Mouse (Mus musculus): ENCODE measurements around the gene Nfatc3. TPM values are rescaled to one million over a fixed set of nuclear protein-coding genes. Genes with fewer than 3 reads are reported as not detected.

Nfatc3 gene
- polyA plus RNA-seq, 1 experiment from 2014 or later = 3.4 TPM

DNA sequence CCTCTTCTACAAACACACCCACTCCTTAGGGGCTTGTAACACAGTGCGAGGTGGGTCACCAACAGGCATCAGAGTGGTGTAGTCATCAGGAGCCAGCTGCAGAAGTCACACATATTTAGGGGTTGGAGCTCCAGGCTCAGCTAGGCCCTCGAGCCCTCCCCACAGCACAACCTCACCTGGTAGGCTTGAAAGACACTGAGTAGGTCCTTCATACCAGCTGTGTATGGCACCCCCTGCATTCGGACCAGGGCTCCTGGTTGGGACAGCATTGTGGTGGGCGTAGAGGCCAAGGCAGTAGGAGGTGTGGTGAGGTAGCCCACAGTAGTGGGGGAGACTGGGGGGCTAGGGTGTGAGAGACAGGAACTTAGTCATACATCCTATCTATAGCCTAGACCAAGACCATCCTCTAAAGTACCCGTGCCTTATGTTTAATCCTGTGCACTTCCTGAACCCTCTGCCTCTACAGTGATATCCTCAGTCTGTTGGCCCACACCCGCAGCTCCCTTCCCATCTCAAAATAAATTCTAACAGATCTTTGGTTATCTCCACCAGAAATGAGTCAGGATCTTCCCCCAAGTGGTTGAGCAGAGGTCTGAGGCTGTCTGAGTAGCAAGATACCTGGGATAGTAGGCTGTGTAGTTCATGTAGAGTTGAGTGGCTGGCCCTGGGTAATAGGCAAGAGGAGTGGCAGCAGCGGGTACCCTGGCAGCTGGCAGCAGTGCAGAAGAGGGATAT, 73.0 kb downstream of the Nfatc3 start:
- Histone ChIP-seq H3K9me3 (ENCODE audit: control insufficient read depth, low read length) (no peaks in the 10 kb centered on the region), H3K27me3 (ENCODE audit: control insufficient read depth, insufficient read depth, low read length) (peaks cover 31% of the 10 kb centered on the region), H3K4me3 (replicated peaks; ENCODE audit: low read depth, low read length) (no peak overlapping the region), H3K36me3 (ENCODE audit: control insufficient read depth, insufficient read depth, low read length) (peaks cover 37% of the 10 kb centered on the region), H3K4me2 (ENCODE audit: low read length) (no peak overlapping the region), H3K4me1 (ENCODE audit: control insufficient read depth, insufficient read depth, low read length) (peaks cover 11% of the 10 kb centered on the region), H3K9ac (replicated peaks; ENCODE audit: low read length) (no peak overlapping the region), H3K27ac (replicated peaks; ENCODE audit: low read depth, low read length) (no peak overlapping the region)
- DNase-seq (no peak), ATAC-seq (ENCODE audit: low FRiP score, low TSS enrichment) (no peak)
- WGBS = 95% methylated on average over 7 of the region's 7 CpGs

DNA sequence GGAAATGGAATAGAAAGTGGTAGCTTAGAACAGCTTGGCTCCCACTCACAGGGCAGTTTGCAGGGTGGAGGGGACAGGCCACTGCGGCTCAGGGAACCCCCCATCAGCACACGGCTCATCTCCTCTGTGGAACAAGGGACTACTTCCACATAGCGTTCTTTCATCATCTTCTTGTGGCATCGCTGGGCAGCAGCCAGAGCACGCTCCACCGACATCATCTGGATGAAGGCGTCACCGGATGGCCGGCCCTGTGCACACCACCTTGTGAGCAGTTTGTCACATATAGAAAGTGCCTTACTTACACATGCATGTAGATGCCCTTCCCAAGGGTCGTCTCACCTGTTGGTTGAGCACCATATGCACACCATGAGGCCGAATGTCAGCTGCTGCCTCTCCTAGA, 73.7 kb downstream of the Nfatc3 start:
- peaks cover 17% of the 10 kb centered on the region for H3K4me1 ChIP-seq (ENCODE audit: control insufficient read depth, insufficient read depth, low read length)
- H3K4me2 ChIP-seq (ENCODE audit: low read length) = no peak overlapping the region
- DNase-seq (no peak), ATAC-seq (ENCODE audit: low FRiP score, low TSS enrichment) (no peak)
- H3K27ac ChIP-seq (replicated peaks; ENCODE audit: low read depth, low read length) = no peak overlapping the region
- no peak overlapping the region for H3K9ac ChIP-seq (replicated peaks; ENCODE audit: low read length)
- no peaks in the 10 kb centered on the region for H3K9me3 ChIP-seq (ENCODE audit: control insufficient read depth, low read length)
- no peak overlapping the region for H3K4me3 ChIP-seq (replicated peaks; ENCODE audit: low read depth, low read length)
- 93% methylated on average over 11 of the region's 11 CpGs for WGBS
- H3K36me3 ChIP-seq (ENCODE audit: control insufficient read depth, insufficient read depth, low read length) = peaks cover 35% of the 10 kb centered on the region
- H3K27me3 ChIP-seq (ENCODE audit: control insufficient read depth, insufficient read depth, low read length) = peaks cover 38% of the 10 kb centered on the region

DNA sequence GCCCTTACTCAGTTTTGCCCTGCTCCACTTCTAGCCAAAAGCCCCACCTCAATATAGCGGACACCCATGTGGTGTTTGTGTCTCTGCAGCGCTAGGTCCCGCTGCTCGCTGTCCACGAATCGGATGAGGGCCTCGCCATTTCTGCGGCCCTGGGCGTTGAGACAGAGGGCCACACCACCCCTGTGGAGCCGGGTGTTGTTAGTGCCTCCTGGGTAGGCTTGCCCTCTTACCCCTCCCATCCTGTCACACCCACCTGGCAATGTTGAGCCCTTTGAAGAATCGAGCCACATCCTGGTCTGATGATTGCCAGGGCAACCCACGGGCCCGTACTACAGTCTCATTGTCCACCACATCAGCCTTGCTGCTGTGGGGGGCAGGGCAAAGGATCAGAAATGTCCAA, 74.9 kb downstream of the Nfatc3 start:
- Histone ChIP-seq H3K9me3 (ENCODE audit: control insufficient read depth, low read length) (no peaks in the 10 kb centered on the region), H3K4me3 (replicated peaks; ENCODE audit: low read depth, low read length) (no peak overlapping the region), H3K27ac (replicated peaks; ENCODE audit: low read depth, low read length) (no peak overlapping the region), H3K36me3 (ENCODE audit: control insufficient read depth, insufficient read depth, low read length) (peaks cover 24% of the 10 kb centered on the region), H3K4me1 (ENCODE audit: control insufficient read depth, insufficient read depth, low read length) (peaks cover 22% of the 10 kb centered on the region), H3K27me3 (ENCODE audit: control insufficient read depth, insufficient read depth, low read length) (peaks cover 50% of the 10 kb centered on the region), H3K9ac (replicated peaks; ENCODE audit: low read length) (no peak overlapping the region), H3K4me2 (ENCODE audit: low read length) (no peak overlapping the region)
- DNase-seq (no peak), ATAC-seq (ENCODE audit: low FRiP score, low TSS enrichment) (no peak)
- WGBS = 75% methylated on average over 13 of the region's 13 CpGs

DNA sequence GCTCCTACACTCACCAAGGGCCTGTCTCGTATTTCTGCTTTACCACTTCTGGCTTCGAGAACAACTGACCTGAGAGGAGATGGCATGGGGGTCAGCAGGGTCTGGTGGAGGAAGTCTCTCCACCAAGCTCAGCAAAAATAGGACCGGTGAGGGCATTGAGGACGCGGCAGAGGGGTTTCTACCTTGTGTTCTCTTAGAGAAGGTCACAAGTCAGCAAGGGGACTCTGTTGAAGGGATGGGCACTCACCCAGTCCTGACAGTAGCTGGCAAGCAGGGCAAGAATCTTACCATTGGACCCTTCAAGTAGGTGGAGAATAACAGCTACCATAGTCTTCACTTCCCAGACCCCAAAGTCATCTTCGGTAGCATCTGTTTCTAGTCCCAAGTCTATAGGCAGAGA, 75.3 kb downstream of the Nfatc3 start:
- no peak overlapping the region for H3K9ac ChIP-seq (replicated peaks; ENCODE audit: low read length)
- DNase-seq = no peak
- ATAC-seq (ENCODE audit: low FRiP score, low TSS enrichment) = no peak
- no peak overlapping the region for H3K27ac ChIP-seq (replicated peaks; ENCODE audit: low read depth, low read length)
- H3K36me3 ChIP-seq (ENCODE audit: control insufficient read depth, insufficient read depth, low read length) = peaks cover 20% of the 10 kb centered on the region
- H3K4me1 ChIP-seq (ENCODE audit: control insufficient read depth, insufficient read depth, low read length) = peaks cover 22% of the 10 kb centered on the region
- no peaks in the 10 kb centered on the region for H3K9me3 ChIP-seq (ENCODE audit: control insufficient read depth, low read length)
- 74% methylated on average over 6 of the region's 6 CpGs for WGBS
- H3K4me2 ChIP-seq (ENCODE audit: low read length) = no peak overlapping the region
- H3K27me3 ChIP-seq (ENCODE audit: control insufficient read depth, insufficient read depth, low read length) = peaks cover 54% of the 10 kb centered on the region
- H3K4me3 ChIP-seq (replicated peaks; ENCODE audit: low read depth, low read length) = no peak overlapping the region

DNA sequence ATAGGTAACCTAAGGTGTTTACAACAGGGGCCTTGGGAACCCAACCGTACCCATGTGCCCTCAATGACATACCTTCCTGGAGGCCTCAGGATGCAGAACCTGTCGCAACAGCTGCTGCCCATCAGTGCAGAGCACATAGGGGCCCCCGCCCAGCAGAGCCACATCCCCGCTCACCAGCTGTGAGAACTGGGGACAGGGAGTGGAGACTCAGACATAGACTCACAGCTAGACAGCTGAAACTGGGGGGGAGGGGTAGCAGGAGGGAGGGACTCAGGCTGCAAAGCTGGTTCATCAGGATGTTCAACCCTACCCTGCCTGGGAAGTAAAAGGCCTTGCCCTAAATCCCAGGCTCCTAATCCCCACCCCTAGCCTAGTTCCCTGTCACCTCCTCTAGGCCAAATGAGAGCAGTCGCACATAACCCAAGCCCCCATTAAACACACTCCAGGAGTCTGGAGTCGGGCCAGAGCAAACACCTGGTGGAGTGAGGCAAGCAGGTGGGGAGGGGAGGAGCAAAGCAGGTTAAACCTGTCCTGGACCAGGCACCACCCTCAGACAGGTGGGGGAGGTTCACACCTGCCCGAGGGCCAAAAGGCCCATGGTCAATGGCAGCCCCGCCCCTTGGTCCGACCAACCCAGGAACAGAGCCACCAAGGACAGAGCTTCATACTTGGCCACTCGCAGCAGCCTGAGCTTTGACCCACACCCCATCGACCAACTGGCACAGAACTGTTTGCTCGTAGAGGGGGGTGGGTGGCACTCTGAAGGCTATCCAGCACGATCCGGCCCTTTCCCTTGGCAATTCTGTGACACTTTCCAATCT, 76.3 kb downstream of the Nfatc3 start:
- no peak overlapping the region for H3K4me3 ChIP-seq (replicated peaks; ENCODE audit: low read depth, low read length)
- H3K27ac ChIP-seq (replicated peaks; ENCODE audit: low read depth, low read length) = no peak overlapping the region
- no peak overlapping the region for H3K4me2 ChIP-seq (ENCODE audit: low read length)
- H3K27me3 ChIP-seq (ENCODE audit: control insufficient read depth, insufficient read depth, low read length) = peaks cover 64% of the 10 kb centered on the region
- peaks cover 22% of the 10 kb centered on the region for H3K4me1 ChIP-seq (ENCODE audit: control insufficient read depth, insufficient read depth, low read length)
- WGBS = 25% methylated on average over 14 of the region's 14 CpGs
- H3K9me3 ChIP-seq (ENCODE audit: control insufficient read depth, low read length) = no peaks in the 10 kb centered on the region
- no peak for ATAC-seq (ENCODE audit: low FRiP score, low TSS enrichment)
- no peak overlapping the region for H3K9ac ChIP-seq (replicated peaks; ENCODE audit: low read length)
- no peak for DNase-seq
- H3K36me3 ChIP-seq (ENCODE audit: control insufficient read depth, insufficient read depth, low read length) = peaks cover 13% of the 10 kb centered on the region

DNA sequence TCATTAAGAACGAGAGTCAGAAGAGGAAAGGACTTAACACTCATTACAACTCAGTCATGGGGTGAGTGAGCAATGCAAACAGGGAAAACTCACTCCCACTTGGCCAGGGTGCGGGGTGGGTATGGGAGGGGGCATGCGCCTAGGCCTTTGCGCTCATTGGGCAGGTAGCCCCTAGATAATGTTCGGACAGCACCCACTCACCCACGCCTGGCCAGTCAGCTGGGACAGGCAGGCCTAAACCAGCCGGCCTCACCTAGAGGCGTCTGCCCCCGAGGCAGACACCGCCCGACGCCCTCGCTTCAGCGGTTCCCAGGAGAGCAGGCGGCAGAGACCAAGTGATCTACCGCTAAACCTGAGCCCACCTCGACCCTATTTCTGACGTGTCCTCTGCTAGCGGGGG, 77.0 kb downstream of the Nfatc3 start:
- Histone ChIP-seq H3K4me1 (ENCODE audit: control insufficient read depth, insufficient read depth, low read length) (peaks cover 22% of the 10 kb centered on the region), H3K9ac (replicated peaks; ENCODE audit: low read length) (no peak overlapping the region), H3K36me3 (ENCODE audit: control insufficient read depth, insufficient read depth, low read length) (peaks cover 9% of the 10 kb centered on the region; the same call in 1 of the 2 replicates), H3K9me3 (ENCODE audit: control insufficient read depth, low read length) (no peaks in the 10 kb centered on the region), H3K27me3 (ENCODE audit: control insufficient read depth, insufficient read depth, low read length) (peaks cover 69% of the 10 kb centered on the region), H3K4me2 (ENCODE audit: low read length) (peak overlapping the region; percentile 78; the same call in 1 of the 2 replicates), H3K27ac (replicated peaks; ENCODE audit: low read depth, low read length) (no peak overlapping the region), H3K4me3 (replicated peaks; ENCODE audit: low read depth, low read length) (peak overlapping the region; percentile 45; the same call in 1 of the 2 replicates)
- WGBS = 8% methylated on average over 19 of the region's 19 CpGs
- DNase-seq = peak; percentile 7
- ATAC-seq (ENCODE audit: low FRiP score, low TSS enrichment) = no peak

DNA sequence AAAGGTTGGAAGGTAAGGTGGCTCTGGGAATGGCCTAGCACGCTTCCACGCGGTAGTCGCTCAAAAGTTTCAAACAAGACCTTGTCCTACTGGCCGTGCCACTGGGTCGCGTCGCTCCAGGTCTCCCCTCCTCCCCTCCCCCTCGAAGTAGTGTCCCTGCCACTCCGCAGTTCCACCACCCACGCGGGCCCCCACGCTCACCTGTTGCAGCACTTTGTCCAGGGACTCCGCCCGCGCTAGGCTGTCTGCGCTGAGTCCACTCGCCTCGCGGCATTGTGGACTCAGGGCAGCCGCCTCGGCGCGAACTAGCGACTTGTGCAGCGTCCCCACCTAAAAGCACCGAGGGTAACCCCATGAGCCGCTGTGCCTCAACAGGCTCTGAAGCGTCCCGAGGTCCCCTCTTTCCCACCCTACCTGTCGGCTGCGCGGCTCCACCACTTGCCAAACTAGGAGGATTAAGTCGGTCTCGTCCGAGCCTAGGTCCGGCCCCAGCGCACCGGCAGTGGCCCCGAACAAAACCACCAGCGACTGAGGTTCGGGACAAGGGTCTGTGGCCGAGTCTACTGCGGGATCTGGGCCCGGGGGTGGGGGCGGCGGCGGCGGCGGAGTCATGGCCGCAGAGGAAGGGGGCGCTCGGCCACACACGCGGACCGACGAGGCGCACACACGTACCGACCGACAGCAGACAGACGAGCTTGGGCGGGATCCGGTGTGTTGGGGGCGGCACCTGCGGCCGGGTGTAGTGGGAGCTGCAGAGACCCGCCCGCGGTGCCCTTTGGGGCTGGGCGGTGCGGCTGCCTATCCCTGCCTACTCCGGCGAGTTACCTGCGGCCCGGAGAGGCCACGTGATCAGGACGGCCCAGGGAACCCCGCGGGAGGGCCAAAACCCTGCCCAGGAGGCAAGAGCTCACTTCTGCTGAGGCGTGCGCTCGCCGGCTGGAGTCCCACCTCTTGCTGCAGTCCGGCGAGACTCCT, 77.8 kb downstream of the Nfatc3 start, which contains the start of gene Esrp2:
Esrp2 (minus strand) TSS at position 819 of the 975 bp plus-strand sequence.
- H3K27me3 ChIP-seq (ENCODE audit: control insufficient read depth, insufficient read depth, low read length) = peaks cover 69% of the 10 kb centered on the region
- H3K4me1 ChIP-seq (ENCODE audit: control insufficient read depth, insufficient read depth, low read length) = peaks cover 22% of the 10 kb centered on the region
- H3K9me3 ChIP-seq (ENCODE audit: control insufficient read depth, low read length) = no peaks in the 10 kb centered on the region
- peak within 1 kb of the TSS; percentile 39 for H3K9ac ChIP-seq (replicated peaks; ENCODE audit: low read length)
- peak within 1 kb of the TSS; percentile 78 for H3K4me2 ChIP-seq (ENCODE audit: low read length)
- peak; percentile 29 for DNase-seq
- H3K4me3 ChIP-seq (replicated peaks; ENCODE audit: low read depth, low read length) = peak within 1 kb of the TSS; percentile 45
- peaks cover 9% of the 10 kb centered on the region; the same call in 1 of the 2 replicates for H3K36me3 ChIP-seq (ENCODE audit: control insufficient read depth, insufficient read depth, low read length)
- whole genome bisulfite sequencing = under 1% methylated on average over 86 of the region's 86 CpGs
- no peak for ATAC-seq (ENCODE audit: low FRiP score, low TSS enrichment)
- no peak within 1 kb of the TSS for H3K27ac ChIP-seq (replicated peaks; ENCODE audit: low read depth, low read length)
